Mouse (Mus musculus): ENCODE measurements around the gene Srsf4.

DNA sequence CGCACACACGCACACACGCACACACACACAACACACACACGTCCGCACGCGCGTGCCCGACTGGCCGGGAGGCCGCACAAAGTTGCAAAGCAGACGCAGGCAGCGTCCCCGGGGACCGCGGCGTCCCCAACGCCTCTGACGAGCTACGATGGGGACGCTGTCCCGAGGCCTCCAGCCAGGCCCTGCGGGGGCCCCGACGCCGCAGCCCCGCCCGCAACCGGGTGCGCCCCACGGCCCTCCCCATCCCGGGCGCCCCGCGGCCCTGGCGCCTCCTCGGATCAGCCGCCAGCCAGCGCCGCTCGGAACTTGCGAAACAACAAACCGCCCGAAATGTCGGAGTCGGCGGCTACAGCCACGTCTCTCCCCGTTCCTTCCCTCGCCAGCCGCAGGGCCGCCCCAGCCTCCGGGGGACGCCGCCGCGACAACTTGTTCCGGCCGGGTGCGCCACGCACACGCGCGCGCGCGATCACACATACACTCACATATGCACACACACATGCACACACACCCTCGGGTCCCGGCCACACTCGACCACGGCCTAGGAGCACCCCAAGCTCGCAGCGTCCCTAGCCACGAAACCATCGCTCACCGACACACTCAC is 36.4 kb upstream of the Srsf4 start:
- TF ChIP-seq ZC3H11A (IDR thresholded peaks at IDR 0.05; ENCODE audit: low read depth, low read length) = no peak
- no peak for TF ChIP-seq KAT2A (IDR thresholded peaks at IDR 0.05; ENCODE audit: insufficient replicate concordance, low read length)
- no peak for TF ChIP-seq POLR2AphosphoS2 (IDR thresholded peaks at IDR 0.05; ENCODE audit: low read depth, low read length)
- no peak for TF ChIP-seq JUND (conservative IDR thresholded peaks at IDR 0.05; ENCODE audit: low read depth, low read length)
- no peak for TF ChIP-seq RAD21 (IDR thresholded peaks at IDR 0.05; ENCODE audit: low read depth, low read length)
- TF ChIP-seq CTCF (conservative IDR thresholded peaks at IDR 0.05 in 1 of 2, IDR thresholded peaks at IDR 0.05 in 1 of 2; ENCODE audit: low read depth in 2 of 2, low read length in 2 of 2) = no peak
- no peak for TF ChIP-seq POLR2A (IDR thresholded peaks at IDR 0.05; ENCODE audit: low read depth, low read length)
- no peak for TF ChIP-seq IRF4 (IDR thresholded peaks at IDR 0.05; ENCODE audit: low read depth, low read length)
